Mouse (Mus musculus) MEL (cell line): ENCODE results near the gene Rims1. TPM values are rescaled to one million over a fixed set of nuclear protein-coding genes. Genes with fewer than 3 reads are reported as not detected.

ENCODE experiments used
- DNase-seq: peaks from one replicate; pipeline ENCODE4 v3.0.0; 2011; ENCODE audit warnings: low read depth, low spot score
- H3K27ac ChIP-seq: 2 replicates; pipeline ENCODE4 v1.5.1; 2012; ENCODE audit warnings: low read depth, mild to moderate bottlenecking, control low read depth, low read length, moderate library complexity; ENCODE audit not compliant: control insufficient read depth
- H3K27me3 ChIP-seq, 2 experiments: fragments of 150-350 bp in 1 of 2; sonication (generic) in 1 of 2; 2 replicates each; pipeline ENCODE4 v1.6.1; 2012; ENCODE audit warnings: low read length in 2 of 2, mild to moderate bottlenecking in 2 of 2, improper control_type of control experiment in 1 of 2, moderate library complexity in 1 of 2; ENCODE audit not compliant: insufficient read depth in 2 of 2, control insufficient read depth in 1 of 2
- H3K36me3 ChIP-seq, 2 experiments: 2 replicates each; pipeline ENCODE4 v1.6.1; 2012 to 2014; ENCODE audit warnings: low read length in 2 of 2, improper control_type of control experiment in 1 of 2, inconsistent platforms in 1 of 2, mild to moderate bottlenecking in 1 of 2; ENCODE audit not compliant: insufficient read depth in 2 of 2, control insufficient read depth in 1 of 2
- H3K4me1 ChIP-seq, 2 experiments: fragments of 150-350 bp in 1 of 2; sonication (generic) in 1 of 2; 2 replicates each; pipeline ENCODE4 v1.6.1; 2012; ENCODE audit warnings: low read length in 2 of 2, improper control_type of control experiment in 1 of 2, mild to moderate bottlenecking in 1 of 2; ENCODE audit not compliant: insufficient read depth in 2 of 2, control insufficient read depth in 1 of 2
- H3K4me3 ChIP-seq, 2 experiments: fragments of 150-350 bp in 1 of 2; sonication (generic) in 1 of 2; 2 replicates each; pipeline ENCODE4 v1.5.1; 2012; ENCODE audit warnings: low read depth in 2 of 2, low read length in 2 of 2, mild to moderate bottlenecking in 2 of 2, moderate library complexity in 2 of 2, control low read depth in 1 of 2, improper control_type of control experiment in 1 of 2; ENCODE audit not compliant: control insufficient read depth in 1 of 2, insufficient read depth in 1 of 2
- H3K79me2 ChIP-seq: 2 replicates; pipeline ENCODE4 v1.6.1; 2012; ENCODE audit warnings: mild to moderate bottlenecking, low read length, moderate library complexity; ENCODE audit not compliant: control insufficient read depth, poor library complexity, insufficient read depth
- H3K9ac ChIP-seq: 2 replicates; pipeline ENCODE4 v1.6.1; 2012; ENCODE audit warnings: low read depth, mild to moderate bottlenecking, control low read depth, low read length, moderate library complexity; ENCODE audit not compliant: control insufficient read depth, poor library complexity, severe bottlenecking
- H3K9me3 ChIP-seq: fragments of 150-350 bp; sonication (generic); replicated peaks from 2 replicates; pipeline ENCODE4 v1.6.1; 2012; ENCODE audit warnings: mild to moderate bottlenecking, low read length, improper control_type of control experiment, moderate library complexity; ENCODE audit not compliant: insufficient read depth
- CHD1 ChIP-seq: IDR thresholded peaks from 2 replicates; pipeline ENCODE4 v1.6.1; 2012; ENCODE audit warnings: low read depth, mild to moderate bottlenecking, inconsistent platforms, low read length, improper control_type of control experiment
- CHD2 ChIP-seq: IDR thresholded peaks from 2 replicates; pipeline ENCODE4 v1.6.1; 2011; ENCODE audit warnings: low read length, improper control_type of control experiment
- CTCF ChIP-seq, 3 experiments: IDR thresholded peaks in 2 of 3; conservative IDR thresholded peaks in 1 of 3; 2 replicates each; pipeline ENCODE4 v1.5.1; 2011 to 2012; ENCODE audit warnings: low read length in 3 of 3, low read depth in 2 of 3, mild to moderate bottlenecking in 2 of 3, improper control_type of control experiment in 1 of 3, inconsistent platforms in 1 of 3, mixed read lengths in 1 of 3, moderate library complexity in 1 of 3; ENCODE audit not compliant: control insufficient read depth in 1 of 3, insufficient read depth in 1 of 3, poor library complexity in 1 of 3, severe bottlenecking in 1 of 3
- EP300 ChIP-seq, 2 experiments: IDR thresholded peaks; 2 replicates each; pipeline ENCODE4 v1.6.1; 2011; ENCODE audit warnings: improper control_type of control experiment in 2 of 2, low read length in 2 of 2, low read depth in 1 of 2, mild to moderate bottlenecking in 1 of 2
- HCFC1 ChIP-seq: IDR thresholded peaks from 2 replicates; pipeline ENCODE4 v1.6.1; 2012; ENCODE audit warnings: low read depth, mild to moderate bottlenecking, inconsistent platforms, low read length, improper control_type of control experiment, moderate library complexity
- JUND ChIP-seq: IDR thresholded peaks from 2 replicates; pipeline ENCODE4 v1.6.1; 2011; ENCODE audit warnings: low read depth, mild to moderate bottlenecking, improper control_type of control experiment, low read length
- KAT2A ChIP-seq: conservative IDR thresholded peaks from 2 replicates; pipeline ENCODE4 v1.6.1; 2012; ENCODE audit warnings: low read depth, low read length, improper control_type of control experiment, inconsistent platforms
- MAZ ChIP-seq: IDR thresholded peaks from 2 replicates; pipeline ENCODE4 v1.6.1; 2012; ENCODE audit warnings: low read depth, mild to moderate bottlenecking, inconsistent platforms, low read length, improper control_type of control experiment
- NELFE ChIP-seq: IDR thresholded peaks from 2 replicates; pipeline ENCODE4 v1.6.1; 2011; ENCODE audit warnings: low read depth, low read length, improper control_type of control experiment
- NRF1 ChIP-seq: IDR thresholded peaks from 2 replicates; pipeline ENCODE4 v1.6.1; 2014; ENCODE audit warnings: low read depth, mild to moderate bottlenecking, inconsistent platforms, low read length, improper control_type of control experiment, moderate library complexity; ENCODE audit not compliant: poor library complexity, insufficient read depth, severe bottlenecking
- POLR2AphosphoS5 ChIP-seq: IDR thresholded peaks from 2 replicates; pipeline ENCODE4 v1.6.1; 2012; ENCODE audit warnings: low read depth, borderline replicate concordance, mild to moderate bottlenecking, inconsistent platforms, low read length, moderate library complexity, mixed read lengths
- RAD21 ChIP-seq: IDR thresholded peaks from 2 replicates; pipeline ENCODE4 v1.6.1; 2011; ENCODE audit warnings: mild to moderate bottlenecking, low read depth, low read length, improper control_type of control experiment
- RCOR1 ChIP-seq: IDR thresholded peaks from 2 replicates; pipeline ENCODE4 v1.6.1; 2012; ENCODE audit warnings: low read depth, mild to moderate bottlenecking, inconsistent platforms, low read length, improper control_type of control experiment
- SIN3A ChIP-seq: IDR thresholded peaks from 2 replicates; pipeline ENCODE4 v1.6.1; 2012; ENCODE audit warnings: low read length, improper control_type of control experiment, inconsistent platforms
- SMC3 ChIP-seq: IDR thresholded peaks from 2 replicates; pipeline ENCODE4 v1.6.1; 2011; ENCODE audit warnings: low read depth, low read length, improper control_type of control experiment
- TAL1 ChIP-seq: IDR thresholded peaks from 2 replicates; pipeline ENCODE4 v1.6.1; 2012; ENCODE audit warnings: mild to moderate bottlenecking, inconsistent platforms, low read length, moderate library complexity, mixed read lengths
- TBP ChIP-seq: IDR thresholded peaks from 2 replicates; pipeline ENCODE4 v1.8.0; 2011; ENCODE audit warnings: low read depth, low read length, improper control_type of control experiment
- USF2 ChIP-seq, 2 experiments: IDR thresholded peaks; 2 replicates each; pipeline ENCODE4 v1.6.1; 2011 to 2012; ENCODE audit warnings: improper control_type of control experiment in 2 of 2, low read length in 2 of 2, borderline replicate concordance in 1 of 2, inconsistent platforms in 1 of 2, low read depth in 1 of 2, mild to moderate bottlenecking in 1 of 2; ENCODE audit not compliant: insufficient read depth in 1 of 2
- ZC3H11A ChIP-seq: IDR thresholded peaks from 2 replicates; pipeline ENCODE4 v1.6.1; 2012; ENCODE audit warnings: low read depth, mild to moderate bottlenecking, inconsistent platforms, low read length, improper control_type of control experiment
- ZKSCAN1 ChIP-seq: IDR thresholded peaks from 2 replicates; pipeline ENCODE4 v1.6.1; 2012; ENCODE audit warnings: low read depth, mild to moderate bottlenecking, inconsistent platforms, low read length, improper control_type of control experiment, moderate library complexity
- polyA plus RNA-seq, 2 experiments: library from polyadenylated mRNA; stranded (reverse) in 1 of 2; unstranded in 1 of 2; fragments of >175 nt in 1 of 2; fragments of >200 nt in 1 of 2; gene quantifications; 2 replicates each; pipeline versions ENCODE4 v1.2.1 to v1.2.4; 2012; ENCODE audit warnings: low replicate concordance in 2 of 2, low read depth in 1 of 2; ENCODE audit not compliant: insufficient read length in 2 of 2, insufficient read depth in 1 of 2, missing spikeins in 1 of 2
- total RNA-seq: library from RNA; depleted of rRNA; stranded (reverse); fragments of 300-350 nt; gene quantifications from 2 replicates; pipeline ENCODE4 v1.2.3, GENCODE M21; 2012

Rims1 gene
- total and polyA plus RNA-seq, 3 experiments = 0.31 TPM; not detected in 2

DNA sequence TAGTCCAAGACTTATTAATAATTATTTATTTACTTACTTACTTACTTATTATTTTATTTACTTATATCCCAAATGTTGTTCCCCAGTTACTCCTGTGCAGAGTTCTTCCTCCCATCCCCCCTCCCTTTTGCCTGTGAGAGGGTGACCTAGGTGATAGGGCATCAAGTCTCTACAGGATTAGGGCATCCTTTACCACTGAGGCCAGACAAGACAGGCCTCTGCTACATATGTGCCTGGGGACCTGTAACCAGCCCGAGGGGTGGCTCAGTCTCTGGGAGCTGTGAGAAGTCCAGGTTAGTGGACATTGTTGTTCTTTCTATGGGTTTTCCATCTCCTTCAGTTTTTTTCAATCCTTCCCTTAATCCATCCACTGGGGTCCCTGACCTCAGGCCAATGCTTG lies 156.4 kb downstream of the Rims1 start:
- TF ChIP-seq EP300 (IDR thresholded peaks at IDR 0.05; ENCODE audit: low read depth in 1 of 2, low read length in 2 of 2) = no peak
- TF ChIP-seq MAZ = no peak
- TF ChIP-seq, all 39 proteins: peak for 0
- no peaks in the 10 kb centered on the region for H3K9me3 ChIP-seq
- no peak overlapping the region for H3K4me3 ChIP-seq
- DNase-seq = no peak
- no peaks in the 10 kb centered on the region for H3K4me1 ChIP-seq
- no peaks in the 10 kb centered on the region for H3K36me3 ChIP-seq
- H3K9ac ChIP-seq = no peak overlapping the region
- no peak overlapping the region for H3K27ac ChIP-seq
- H3K27me3 ChIP-seq = no peaks in the 10 kb centered on the region
- no peaks in the 10 kb centered on the region for H3K79me2 ChIP-seq

DNA sequence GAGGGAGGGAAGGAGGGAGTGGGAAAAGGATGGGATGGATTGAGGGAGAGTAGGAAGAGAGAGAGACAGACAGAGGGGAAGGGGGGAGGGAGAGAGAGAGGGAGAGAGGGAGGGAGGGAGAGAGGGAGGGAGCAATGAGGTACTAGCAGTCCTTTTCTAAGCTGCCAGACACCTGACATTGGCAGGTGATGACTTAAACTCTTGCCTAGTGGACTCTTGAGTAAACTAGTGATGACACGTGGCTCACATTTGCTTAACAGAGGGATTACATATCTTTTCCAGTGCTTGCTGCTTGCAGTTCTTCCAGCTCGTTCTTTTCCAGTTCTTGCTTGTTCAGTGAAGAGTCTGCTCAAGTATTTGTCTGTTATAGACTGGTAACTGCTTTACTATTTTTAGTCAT lies 160.5 kb downstream of the Rims1 start:
- H3K4me3 ChIP-seq = no peak overlapping the region
- H3K36me3 ChIP-seq = no peaks in the 10 kb centered on the region
- no peaks in the 10 kb centered on the region for H3K4me1 ChIP-seq
- no peak overlapping the region for H3K27ac ChIP-seq
- no peaks in the 10 kb centered on the region for H3K9me3 ChIP-seq
- H3K27me3 ChIP-seq = no peaks in the 10 kb centered on the region
- no peak for TF ChIP-seq HCFC1
- no peak for TF ChIP-seq RAD21
- no peak for TF ChIP-seq ZKSCAN1
- no peak for TF ChIP-seq CHD1
- no peak for TF ChIP-seq NRF1
- no peak for TF ChIP-seq TAL1
- DNase-seq = no peak
- H3K79me2 ChIP-seq = no peaks in the 10 kb centered on the region
- no peak overlapping the region for H3K9ac ChIP-seq

GRCm38 (mm10) chr1:22640568-22640967 lies 165.2 kb downstream of the Rims1 start:
- no peak overlapping the region for H3K4me3 ChIP-seq

More at GRCm38 (mm10) chr1:22640568-22640967, 165.2 kb downstream of the Rims1 start:
- Histone ChIP-seq H3K27ac (no peak overlapping the region), H3K4me1 (no peaks in the 10 kb centered on the region), H3K9ac (no peak overlapping the region), H3K79me2 (no peaks in the 10 kb centered on the region), H3K9me3 (no peaks in the 10 kb centered on the region), H3K27me3 (no peaks in the 10 kb centered on the region), H3K36me3 (no peaks in the 10 kb centered on the region)
- DNase-seq = no peak
- TF ChIP-seq TAL1 (no peak), CHD2 (no peak), SMC3 (no peak), KAT2A (no peak), NRF1 (no peak), NELFE (no peak), SIN3A (no peak), USF2 (IDR thresholded peaks at IDR 0.05; ENCODE audit: borderline replicate concordance in 1 of 2, insufficient read depth in 1 of 2, low read depth in 1 of 2, low read length in 2 of 2) (no peak), TBP (no peak), CTCF (IDR thresholded peaks at IDR 0.05 in 2 of 3, conservative IDR thresholded peaks at IDR 0.05 in 1 of 3; ENCODE audit: control insufficient read depth in 1 of 3, insufficient read depth in 1 of 3, low read depth in 2 of 3, low read length in 3 of 3, poor library complexity in 1 of 3, severe bottlenecking in 1 of 3) (no peak), RCOR1 (no peak), POLR2AphosphoS5 (no peak), ZC3H11A (no peak), JUND (no peak), RAD21 (no peak), EP300 (IDR thresholded peaks at IDR 0.05; ENCODE audit: low read depth in 1 of 2, low read length in 2 of 2) (no peak)
